10 mouse cellular contexts compared by ENCODE assay signal in the genomic region with DNA sequence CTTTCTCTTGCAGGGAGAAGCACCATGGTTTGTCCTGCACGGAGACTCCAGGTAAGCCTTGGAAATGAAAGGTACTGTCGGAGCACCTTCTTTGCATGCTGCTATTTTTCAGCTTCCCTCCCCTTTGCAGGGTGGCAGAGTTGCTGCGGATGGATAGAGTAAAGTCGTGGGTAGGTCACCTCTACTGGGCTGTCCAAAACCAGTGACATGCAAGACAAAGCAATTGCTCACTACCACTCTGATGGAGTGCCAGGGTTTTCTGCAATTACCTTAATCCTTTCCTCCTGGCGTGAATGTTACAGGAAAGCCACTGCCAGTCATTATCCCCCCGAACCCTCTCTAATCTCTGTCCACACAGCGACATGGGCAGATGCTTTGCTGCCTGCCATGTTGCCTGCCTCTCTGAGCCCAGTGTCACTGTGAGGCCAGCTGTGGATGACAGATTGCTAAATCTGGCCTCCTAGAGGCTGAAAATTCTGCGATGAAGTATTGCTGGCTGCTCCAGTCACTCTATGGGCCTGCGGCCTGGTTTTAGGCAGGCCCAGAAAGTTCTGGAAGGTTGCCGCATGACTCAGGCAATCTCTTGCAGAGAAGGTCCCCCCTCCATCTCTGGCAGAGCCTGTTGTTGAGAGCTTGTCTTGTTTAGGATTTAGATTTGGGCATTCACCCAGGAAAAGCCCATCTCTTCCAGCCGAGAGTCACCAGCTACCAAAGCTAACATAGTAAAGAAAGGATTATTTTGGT. TPM values are rescaled to one million over a fixed set of nuclear protein-coding genes. Genes with fewer than 3 reads are reported as not detected.
DNase-seq lines count a peak whose midpoint lies in the region; ATAC-seq and TF ChIP-seq lines count a peak whose summit lies in the region.
"Had no signal": no experiment of that assay in that cellular context is flagged by ENCODE, and none has a peak within 500 bp of the region (broad histone marks: within the 10 kb centered on the region; RNA-seq: fewer than 3 reads in every experiment).

No protein-coding gene starts in this region.

- H3K4me3 ChIP-seq in liver, adult 2 months (ENCODE audit: insufficient read depth, low read depth, low read length) = no peak overlapping the region
- H3K4me3 ChIP-seq in cerebellum, adult 2 months (replicated peaks; ENCODE audit: insufficient read depth, low read depth, low read length) = no peak overlapping the region
- H3K4me3 ChIP-seq in forebrain, embryonic 10.5 days = no peak overlapping the region
- H3K4me3 ChIP-seq: embryonic facial prominence, embryonic 15.5 days; myocyte had no signal

- no peaks in the 10 kb centered on the region for H3K4me1 ChIP-seq in liver, adult 2 months (ENCODE audit: control insufficient read depth, insufficient read depth, low read length)
- peaks cover 3% of the 10 kb centered on the region; the same call in 1 of the 2 replicates for H3K4me1 ChIP-seq in cerebellum, adult 2 months (ENCODE audit: control insufficient read depth, insufficient read depth, low read length)
- H3K4me1 ChIP-seq in forebrain, embryonic 10.5 days = 0 out of 2 replicates have a peak, but pooled peaks cover 6% of the 10 kb centered on the region

- H3K27me3 ChIP-seq in liver, adult 2 months (ENCODE audit: control insufficient read depth, insufficient read depth, low read length) = no peaks in the 10 kb centered on the region
- H3K27me3 ChIP-seq in cerebellum, adult 2 months (ENCODE audit: control insufficient read depth, insufficient read depth, low read length) = no peaks in the 10 kb centered on the region
- no peaks in the 10 kb centered on the region for H3K27me3 ChIP-seq in forebrain, embryonic 10.5 days (ENCODE audit: poor library complexity, severe bottlenecking)
- H3K27me3 ChIP-seq: embryonic facial prominence, embryonic 15.5 days had no signal

- 86% methylated on average over 11 of the region's 11 CpGs for WGBS in liver, adult 2 months
- 33% methylated on average over 11 of the region's 11 CpGs for WGBS in cerebellum, adult 2 months
- WGBS in forebrain, embryonic 10.5 days = 84% methylated on average over 11 of the region's 11 CpGs

- H3K79me2 ChIP-seq in liver, adult 2 months (ENCODE audit: control insufficient read depth, insufficient read depth, low read length) = no peaks in the 10 kb centered on the region

- H3K27ac ChIP-seq in liver, adult 2 months (replicated peaks; ENCODE audit: insufficient read depth, low read depth, low read length) = no peak overlapping the region
- no peak overlapping the region for H3K27ac ChIP-seq in cerebellum, adult 2 months (ENCODE audit: insufficient read depth, low read length)
- H3K27ac ChIP-seq in forebrain, embryonic 10.5 days = no peak overlapping the region
- H3K27ac ChIP-seq: embryonic facial prominence, embryonic 15.5 days had no signal

- peak; percentile 9 for DNase-seq in liver, adult 2 months (ENCODE audit: extremely low read depth, low read depth, low spot score)
- DNase-seq in liver = no peak
- DNase-seq in cerebellum, adult 2 months = peak; percentile 25 to 69
- DNase-seq in heart, postnatal 4 days = peak; percentile 76
- DNase-seq in lung, postnatal 4 days = peak; percentile 52 to 74
- DNase-seq in thymus, postnatal 25 days = no peak
- DNase-seq in forebrain, embryonic 10.5 days (ENCODE audit: extremely low spot score, low spot score) = no peak

- no peak for TF ChIP-seq POLR2A in liver, adult 2 months (IDR thresholded peaks at IDR 0.05; ENCODE audit: extremely low read depth, insufficient read depth, low read length)
- TF ChIP-seq POLR2A in cerebellum, adult 2 months (IDR thresholded peaks at IDR 0.05; ENCODE audit: borderline replicate concordance, insufficient read depth, low read length) = no peak

- TF ChIP-seq CTCF in liver, adult 2 months (IDR thresholded peaks at IDR 0.05; ENCODE audit: low read depth, low read length) = no peak
- TF ChIP-seq CTCF in cerebellum, adult 2 months (IDR thresholded peaks at IDR 0.05; ENCODE audit: borderline replicate concordance, insufficient read depth, low read depth, low read length) = no peak

- ATAC-seq in inflammation-experienced regulatory T-cells, adult 6 months = no peak

- H3K36me3 ChIP-seq in liver, adult 2 months (ENCODE audit: control insufficient read depth, insufficient read depth, low read length) = no peaks in the 10 kb centered on the region
- no peaks in the 10 kb centered on the region for H3K36me3 ChIP-seq in forebrain, embryonic 10.5 days (replicated peaks)
- H3K36me3 ChIP-seq: embryonic facial prominence, embryonic 15.5 days had no signal

- H3K9ac ChIP-seq in liver, adult 2 months (ENCODE audit: low read depth, low read length) = no peak overlapping the region
- H3K9ac ChIP-seq: embryonic facial prominence, embryonic 15.5 days had no signal

- H3K9me3 ChIP-seq in forebrain, embryonic 10.5 days = peaks cover 5% of the 10 kb centered on the region; the same call in 1 of the 2 replicates
- H3K9me3 ChIP-seq: embryonic facial prominence, embryonic 15.5 days had no signal

RNA-seq across cellular contexts. Expression of a gene that starts 54.1 kb away (rescaled TPM):
- 7.1 and 12.7 TPM in 2 replicates for total RNA-seq in liver, adult 2 months (2014; rRNA removed)
- polyA plus RNA-seq in liver, adult 2 months (2012; rRNA removed) = 35.5 and 43.0 TPM in 2 replicates
- 11.7 and 14.0 TPM in 2 replicates for polyA plus RNA-seq in cerebellum, adult 2 months (2012; rRNA removed)
- total RNA-seq in heart, postnatal 4 days (2021) = 1 to 10 TPM; 2.8 to 3.5 TPM
- polyA plus RNA-seq in inflammation-experienced regulatory T-cells, adult 6 months (2017; shearing (Covaris generic)) = not detected
- polyA plus RNA-seq in forebrain, embryonic 10.5 days (2016; fragmentation: Nextera tagmentation; extraction: Ambion mirVana) = 0.56 and 0.74 TPM in 2 replicates

Comparison
In these comparisons a context has a peak if more than half of its experiments do, and no peak if none do; other contexts are left out.
1. DNase-seq: peak in liver, adult 2 months (single experiment), cerebellum, adult 2 months (2 of 2), heart, postnatal 4 days (single experiment) and lung, postnatal 4 days (2 of 2); none in liver (single experiment), thymus, postnatal 25 days (single experiment) and forebrain, embryonic 10.5 days (single experiment).